Mouse (Mus musculus) regulatory T cell (primary cell): ENCODE measurements at regions not wholly inside any gene's neighbourhood (a gene's known extent, or its start where the extent isn't known, plus 50 kb on each side); places are given as distances from the start of the nearest gene placed in this dataset.

Experiments
- in situ Hi-C: fragments of 300-600 bp; cut with MboI, MseI; formaldehyde crosslinking; loops from one replicate; pipeline ENCODE4 v1.15.1; 2025; ENCODE audit warnings: high pct_unique_total_duplicates

GRCm38 (mm10) chr2:117019552-117019951 is 101.6 kb upstream of the Spred1 start:
- in situ Hi-C loops: no loop called here

- in situ Hi-C loops: no loop called here
Measured at GRCm38 (mm10) chr2:117021787-117022186, 99.4 kb upstream of the Spred1 start.

- in situ Hi-C loops: no loop called here
Measured at GRCm38 (mm10) chr2:117023436-117023835, 97.7 kb upstream of the Spred1 start.

- in situ Hi-C loops: no loop called here
Measured at GRCm38 (mm10) chr2:117027071-117027470, 94.1 kb upstream of the Spred1 start.

GRCm38 (mm10) chr2:117028771-117029170 is 92.4 kb upstream of the Spred1 start:
- in situ Hi-C loops: no loop called here

GRCm38 (mm10) chr2:117036197-117036872 is 84.8 kb upstream of the Spred1 start:
- in situ Hi-C loops: no loop called here

- in situ Hi-C loops: no loop called here
Measured at GRCm38 (mm10) chr2:117040211-117040610, 81.0 kb upstream of the Spred1 start.

- in situ Hi-C loops: no loop called here
Measured at GRCm38 (mm10) chr2:117043831-117044230, 77.3 kb upstream of the Spred1 start.

GRCm38 (mm10) chr2:117048290-117048730 is 72.9 kb upstream of the Spred1 start:
- in situ Hi-C loops: no loop called here

- in situ Hi-C loops: no loop called here
Measured at GRCm38 (mm10) chr2:117050061-117050460, 71.1 kb upstream of the Spred1 start.

- in situ Hi-C loops: no loop called here
Measured at GRCm38 (mm10) chr2:117064126-117064525, 57.0 kb upstream of the Spred1 start.

- in situ Hi-C loops: no loop called here
Measured at GRCm38 (mm10) chr2:117070348-117070747, 50.8 kb upstream of the Spred1 start.

- in situ Hi-C loops: no loop called here
Measured at GRCm38 (mm10) chr2:117071098-117071497, 50.1 kb upstream of the Spred1 start.
